Mouse (Mus musculus) midbrain, embryonic 16.5 days (tissue): ENCODE results near the gene Fam129c. TPM values are rescaled to one million over a fixed set of nuclear protein-coding genes. Genes with fewer than 3 reads are reported as not detected.
A peak's percentile ranks its signal among the peaks of the same experiment; 100 is the strongest.

Experiments
- ATAC-seq: fragments of 200-750 bp; cut with Nextera tagmentation; 2 replicates; pipeline ENCODE4 v1.8.0; 2017; ENCODE audit warnings: moderate TSS enrichment
- H3K27ac ChIP-seq: fragments of 300-500 bp; sonication (generic); 2 replicates; pipeline ENCODE4 v1.5.1; 2014; ENCODE audit warnings: mild to moderate bottlenecking, low read length, mixed read lengths
- H3K27me3 ChIP-seq: fragments of 300-500 bp; sonication (generic); 2 replicates; pipeline ENCODE4 v1.6.1; 2014; ENCODE audit warnings: low read depth, low read length, mixed read lengths; ENCODE audit not compliant: control insufficient read depth, insufficient read depth
- H3K36me3 ChIP-seq: fragments of 300-500 bp; sonication (generic); 2 replicates; pipeline ENCODE4 v1.6.1; 2014; ENCODE audit warnings: mild to moderate bottlenecking, low read length, moderate library complexity, mixed read lengths; ENCODE audit not compliant: control insufficient read depth, insufficient read depth
- H3K4me1 ChIP-seq: fragments of 300-500 bp; sonication (generic); 2 replicates; pipeline ENCODE4 v1.6.1; 2014; ENCODE audit warnings: mild to moderate bottlenecking, low read length, mixed read lengths; ENCODE audit not compliant: control insufficient read depth, insufficient read depth
- H3K4me2 ChIP-seq: fragments of 300-500 bp; sonication (generic); 2 replicates; pipeline ENCODE4 v1.6.1; 2014; ENCODE audit warnings: mild to moderate bottlenecking, low read length, mixed read lengths
- H3K4me3 ChIP-seq: fragments of 300-500 bp; sonication (generic); 2 replicates; pipeline ENCODE4 v1.5.1; 2014; ENCODE audit warnings: low read depth, mild to moderate bottlenecking, low read length, moderate library complexity, mixed read lengths
- H3K9ac ChIP-seq: fragments of 300-500 bp; sonication (generic); 2 replicates; pipeline ENCODE4 v1.6.1; 2014; ENCODE audit warnings: low read depth, low read length, mixed read lengths
- H3K9me3 ChIP-seq: fragments of 300-500 bp; sonication (generic); replicated peaks from 2 replicates; pipeline ENCODE4 v1.6.1; 2014; ENCODE audit warnings: mild to moderate bottlenecking, low read length, mixed read lengths; ENCODE audit not compliant: control insufficient read depth, poor library complexity, severe bottlenecking
- WGBS: fragments of 180-500 bp; shearing (Covaris S2); extraction: QIAGEN DNeasy Blood & Tissue Kit; methylation state at CpG from one replicate; pipeline ENCODE4 v1.1.7; 2014; 5-methylcytosine and 5-hydroxymethylcytosine counted together
- microRNA-seq: library from miRNA; unstranded; fragments of <30 nt; microRNA quantifications from one replicate; pipeline ENCODE4, GENCODE M21; 2017
- polyA plus RNA-seq: library from polyadenylated mRNA; unstranded; fragments of >200 nt; fragmentation: Nextera tagmentation; extraction: Ambion mirVana; gene quantifications from 2 replicates; pipeline ENCODE4 v1.2.1, GENCODE M21; 2015

Gene Fam129c
- polyA plus RNA-seq, 1 experiment from 2014 or later = 6.4 TPM

GRCm38 (mm10) chr8:71639318-71639717 is 41.9 kb downstream of the Fam129c start:
- Histone ChIP-seq H3K9me3 (no peaks in the 10 kb centered on the region), H3K4me1 (no peaks in the 10 kb centered on the region), H3K9ac (no peak overlapping the region), H3K4me2 (no peak overlapping the region), H3K27ac (no peak overlapping the region), H3K36me3 (peaks cover 33% of the 10 kb centered on the region), H3K27me3 (no peaks in the 10 kb centered on the region), H3K4me3 (no peak overlapping the region)
- ATAC-seq = no peak
- WGBS = 90% methylated on average over 4 of the region's 4 CpGs

GRCm38 (mm10) chr8:71645510-71645909 is 48.1 kb downstream of the Fam129c start:
- Histone ChIP-seq H3K4me2 (no peak overlapping the region), H3K9me3 (no peaks in the 10 kb centered on the region), H3K4me3 (no peak overlapping the region), H3K36me3 (peaks cover 52% of the 10 kb centered on the region), H3K27ac (no peak overlapping the region), H3K9ac (no peak overlapping the region), H3K27me3 (no peaks in the 10 kb centered on the region), H3K4me1 (no peaks in the 10 kb centered on the region)
- no peak for ATAC-seq
- WGBS = 84% methylated on average over 9 of the region's 9 CpGs

- Histone ChIP-seq H3K9me3 (no peaks in the 10 kb centered on the region), H3K4me3 (no peak overlapping the region), H3K4me2 (peak overlapping the region; percentile 13; the same call in 1 of the 2 replicates), H3K4me1 (no peaks in the 10 kb centered on the region), H3K27me3 (peaks cover 14% of the 10 kb centered on the region; the same call in 1 of the 2 replicates), H3K27ac (no peak overlapping the region), H3K36me3 (peaks cover 51% of the 10 kb centered on the region), H3K9ac (no peak overlapping the region)
- WGBS = 3% methylated on average over 24 of the region's 24 CpGs
- peak; percentile 25; the same call in 1 of the 2 replicates for ATAC-seq
Observed at GRCm38 (mm10) chr8:71654600-71654999, 57.2 kb downstream of the Fam129c start.

Small RNA genes within 50 kb of the gene (microRNA-seq; reads per million reads assigned to microRNA genes)
- gene Mir6769b = 4.3 reads per million, percentile 21 among the genes with 10 or more reads in this experiment

Other genes starting within 250 kb of the Fam129c start
- gene Use1, start 230.8 kb upstream of the Fam129c start, polyA plus RNA-seq = 117 and 123 TPM in 2 replicates
- 5.1 and 5.3 TPM in 2 replicates for gene Ocel1, start 226.3 kb upstream of the Fam129c start, polyA plus RNA-seq
- gene Nr2f6, start 215.7 kb upstream of the Fam129c start, polyA plus RNA-seq = 19.8 and 20.1 TPM in 2 replicates
- 7.4 and 8.1 TPM in 2 replicates for gene Ushbp1, start 201.8 kb upstream of the Fam129c start, polyA plus RNA-seq
- 89.8 and 91.0 TPM in 2 replicates for gene Babam1, start 200.8 kb upstream of the Fam129c start, polyA plus RNA-seq
- 4.0 and 5.1 TPM in 2 replicates for gene Ankle1, start 191.6 kb upstream of the Fam129c start, polyA plus RNA-seq
- gene Abhd8, start 134.0 kb upstream of the Fam129c start, polyA plus RNA-seq = 176 TPM in 2 replicates
- 182 and 191 TPM in 2 replicates for gene Mrpl34, start 132.7 kb upstream of the Fam129c start, polyA plus RNA-seq
- gene Dda1, start 128.4 kb upstream of the Fam129c start, polyA plus RNA-seq = 224 and 231 TPM in 2 replicates
- gene Ano8, start 111.7 kb upstream of the Fam129c start, polyA plus RNA-seq = 4.0 and 5.9 TPM in 2 replicates
- 11.8 and 12.5 TPM in 2 replicates for gene Gtpbp3, start 109.5 kb upstream of the Fam129c start, polyA plus RNA-seq
- gene Plvap, start 85.9 kb upstream of the Fam129c start, polyA plus RNA-seq = 5.7 and 6.5 TPM in 2 replicates
- gene Ccdc194, start 71.9 kb upstream of the Fam129c start, polyA plus RNA-seq = 0.11 TPM in 1 of 2 replicates, not detected in the other
- gene Bst2, start 60.2 kb upstream of the Fam129c start, polyA plus RNA-seq = 6.8 and 7.9 TPM in 2 replicates
- gene Mvb12a, start 54.7 kb upstream of the Fam129c start, polyA plus RNA-seq = 52.4 and 60.3 TPM in 2 replicates
- 0.17 TPM in 1 of 2 replicates, not detected in the other for gene Tmem221, start 38.8 kb upstream of the Fam129c start, polyA plus RNA-seq
- not detected in 2 replicates for gene Nxnl1, start 31.0 kb upstream of the Fam129c start, polyA plus RNA-seq
- gene Slc27a1, start 28.8 kb upstream of the Fam129c start, polyA plus RNA-seq = 71.4 and 79.2 TPM in 2 replicates
- gene Pgls, start 5.5 kb upstream of the Fam129c start, polyA plus RNA-seq = 219 and 237 TPM in 2 replicates
- 68.8 and 70.8 TPM in 2 replicates for gene Colgalt1, start 13.3 kb downstream of the Fam129c start, polyA plus RNA-seq
- 23.5 and 29.0 TPM in 2 replicates for gene Unc13a, start 74.1 kb downstream of the Fam129c start, polyA plus RNA-seq
- gene Jak3, start 78.6 kb downstream of the Fam129c start, polyA plus RNA-seq = 4.7 and 5.4 TPM in 2 replicates
- gene Insl3, start 91.6 kb downstream of the Fam129c start, polyA plus RNA-seq = 1.4 TPM in 1 of 2 replicates, not detected in the other
- gene B3gnt3, start 104.1 kb downstream of the Fam129c start, polyA plus RNA-seq = 0.20 and 0.50 TPM in 2 replicates
- 88.4 and 107 TPM in 2 replicates for gene Fcho1, start 128.1 kb downstream of the Fam129c start, polyA plus RNA-seq